23 mouse cellular contexts compared by ENCODE assay signal in the genomic region with DNA sequence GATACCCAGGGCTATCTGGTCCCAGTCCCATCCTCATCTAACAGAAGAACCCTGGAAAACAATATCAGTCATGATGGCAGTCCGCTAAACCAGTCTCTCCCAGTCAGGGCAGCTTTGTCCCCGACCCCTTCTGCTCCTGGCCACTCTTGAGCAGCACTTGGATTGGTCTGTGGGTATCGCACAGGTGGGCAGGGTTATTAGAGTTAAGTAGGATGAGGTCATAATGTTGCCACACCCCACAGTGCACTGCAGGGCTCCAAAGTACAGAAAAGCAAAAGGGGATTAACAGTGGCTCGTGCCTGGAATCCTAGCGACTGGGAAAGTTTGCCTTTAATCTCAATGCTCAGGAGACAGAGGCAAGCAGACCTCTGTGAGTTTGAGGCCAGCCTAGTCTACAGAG. TPM values are rescaled to one million over a fixed set of nuclear protein-coding genes. Genes with fewer than 3 reads are reported as not detected.
DNase-seq lines count a peak whose midpoint lies in the region; ATAC-seq and TF ChIP-seq lines count a peak whose summit lies in the region.
"Had no signal": no experiment of that assay in that cellular context is flagged by ENCODE, and none has a peak within 500 bp of the region (broad histone marks: within the 10 kb centered on the region; RNA-seq: fewer than 3 reads in every experiment).

No protein-coding gene starts in this region.

- H3K9me3 ChIP-seq in liver, embryonic 13.5 days (replicated peaks), result no peaks in the 10 kb centered on the region
- no peaks in the 10 kb centered on the region for H3K9me3 ChIP-seq in embryonic facial prominence, embryonic 10.5 days
- H3K9me3 ChIP-seq in embryonic facial prominence, embryonic 13.5 days, result 0 out of 2 replicates have a peak, but pooled peaks cover 3% of the 10 kb centered on the region
- H3K9me3 ChIP-seq in intestine, postnatal 0 days (ENCODE audit: control insufficient read depth), result no peaks in the 10 kb centered on the region
- H3K9me3 ChIP-seq: forebrain, embryonic 13.5 days; midbrain, embryonic 15.5 days; neural tube, embryonic 12.5 days; stomach, embryonic 15.5 days had no signal

- no peak for DNase-seq in liver, embryonic 13.5 days
- no peak for DNase-seq in liver
- DNase-seq in embryonic facial prominence, embryonic 10.5 days (ENCODE audit: low spot score), result no peak
- no peak for DNase-seq in thymus, postnatal 10 days (ENCODE audit: low spot score in 2 of 2)
- DNase-seq in thymus, postnatal 14 days, result no peak
- DNase-seq: cerebellum, adult 9-10 months; kidney, adult 18-20 months; kidney, postnatal 4 days; layer of hippocampus, adult 9-11 months; lung, adult 2 months; right cerebral cortex, adult 18-20 months; right cerebral cortex, postnatal 4 days; thymus, adult 18-20 months had no signal

- WGBS in liver, embryonic 13.5 days (ENCODE audit: insufficient replicate concordance), result 71% methylated on average over 5 of the region's 5 CpGs
- 50% methylated on average over 5 of the region's 5 CpGs for WGBS in embryonic facial prominence, embryonic 10.5 days
- WGBS in embryonic facial prominence, embryonic 13.5 days, result 49% methylated on average over 5 of the region's 5 CpGs
- 40% methylated on average over 5 of the region's 5 CpGs for WGBS in intestine, postnatal 0 days

- no peak overlapping the region for H3K4me2 ChIP-seq in liver, embryonic 13.5 days
- no peak overlapping the region for H3K4me2 ChIP-seq in embryonic facial prominence, embryonic 13.5 days
- no peak overlapping the region for H3K4me2 ChIP-seq in intestine, postnatal 0 days (replicated peaks; ENCODE audit: low read depth)
- H3K4me2 ChIP-seq: forebrain, embryonic 13.5 days; midbrain, embryonic 15.5 days; neural tube, embryonic 12.5 days; stomach, embryonic 15.5 days had no signal

- H3K9ac ChIP-seq in liver, embryonic 13.5 days, result no peak overlapping the region
- no peak overlapping the region for H3K9ac ChIP-seq in embryonic facial prominence, embryonic 13.5 days
- no peak overlapping the region for H3K9ac ChIP-seq in intestine, postnatal 0 days (ENCODE audit: low read depth, low read length)
- H3K9ac ChIP-seq: forebrain, embryonic 13.5 days; midbrain, embryonic 15.5 days; neural tube, embryonic 12.5 days; stomach, embryonic 15.5 days had no signal

- H3K27me3 ChIP-seq in liver, embryonic 13.5 days, result no peaks in the 10 kb centered on the region
- H3K27me3 ChIP-seq in embryonic facial prominence, embryonic 10.5 days (replicated peaks; ENCODE audit: low read depth, poor library complexity, severe bottlenecking), result peaks cover 20% of the 10 kb centered on the region
- no peaks in the 10 kb centered on the region for H3K27me3 ChIP-seq in embryonic facial prominence, embryonic 13.5 days
- H3K27me3 ChIP-seq in intestine, postnatal 0 days (replicated peaks; ENCODE audit: control insufficient read depth, insufficient read depth, low read length), result no peaks in the 10 kb centered on the region
- H3K27me3 ChIP-seq: forebrain, embryonic 13.5 days; midbrain, embryonic 15.5 days; stomach, embryonic 15.5 days had no signal

- no peak for TF ChIP-seq CTCF in intestine, postnatal 0 days (IDR thresholded peaks at IDR 0.05; ENCODE audit: low read depth)

- no peak overlapping the region for H3K4me3 ChIP-seq in liver, embryonic 13.5 days (replicated peaks)
- no peak overlapping the region for H3K4me3 ChIP-seq in embryonic facial prominence, embryonic 10.5 days
- H3K4me3 ChIP-seq in embryonic facial prominence, embryonic 13.5 days, result no peak overlapping the region
- no peak overlapping the region for H3K4me3 ChIP-seq in intestine, postnatal 0 days (ENCODE audit: low read depth, low read length)
- H3K4me3 ChIP-seq: erythroblast, embryonic 14.5 days; forebrain, embryonic 13.5 days; midbrain, embryonic 15.5 days; neural tube, embryonic 12.5 days; stomach, embryonic 15.5 days had no signal

- peak; percentile 40; the same call in 1 of the 2 replicates for ATAC-seq in liver, embryonic 13.5 days (ENCODE audit: low read depth)
- ATAC-seq in embryonic facial prominence, embryonic 13.5 days (ENCODE audit: insufficient number of reproducible peaks, insufficient read depth, low FRiP score, low TSS enrichment, low read depth), result no peak
- ATAC-seq in intestine, postnatal 0 days, result peak; percentile 82
- ATAC-seq: forebrain, embryonic 13.5 days; hindbrain, embryonic 16.5 days; midbrain, embryonic 15.5 days had no signal

- H3K27ac ChIP-seq in liver, embryonic 13.5 days, result no peak overlapping the region
- H3K27ac ChIP-seq in embryonic facial prominence, embryonic 10.5 days (replicated peaks), result peak overlapping the region; percentile 70; the same call in 1 of the 2 replicates
- peak overlapping the region; percentile 51; the same call in 1 of the 2 replicates for H3K27ac ChIP-seq in embryonic facial prominence, embryonic 13.5 days
- H3K27ac ChIP-seq in intestine, postnatal 0 days (ENCODE audit: low read depth, low read length), result no peak overlapping the region
- H3K27ac ChIP-seq: forebrain, embryonic 13.5 days; macrophage; midbrain, embryonic 15.5 days; neural tube, embryonic 12.5 days; stomach, embryonic 15.5 days had no signal

- H3K4me1 ChIP-seq in liver, embryonic 13.5 days (replicated peaks), result no peaks in the 10 kb centered on the region; the same call in 1 of the 2 replicates
- H3K4me1 ChIP-seq in embryonic facial prominence, embryonic 10.5 days, result peaks cover 57% of the 10 kb centered on the region
- peaks cover 44% of the 10 kb centered on the region for H3K4me1 ChIP-seq in embryonic facial prominence, embryonic 13.5 days
- peaks cover 3% of the 10 kb centered on the region; the same call in 1 of the 2 replicates for H3K4me1 ChIP-seq in intestine, postnatal 0 days (replicated peaks; ENCODE audit: control insufficient read depth, insufficient read depth, low read length)
- H3K4me1 ChIP-seq: forebrain, embryonic 13.5 days; midbrain, embryonic 15.5 days had no signal

- no peaks in the 10 kb centered on the region for H3K36me3 ChIP-seq in liver, embryonic 13.5 days
- H3K36me3 ChIP-seq in embryonic facial prominence, embryonic 10.5 days (replicated peaks), result peaks cover 14% of the 10 kb centered on the region
- H3K36me3 ChIP-seq in embryonic facial prominence, embryonic 13.5 days, result 0 out of 2 replicates have a peak, but pooled peaks cover 7% of the 10 kb centered on the region
- H3K36me3 ChIP-seq in intestine, postnatal 0 days (ENCODE audit: control insufficient read depth, insufficient read depth), result no peaks in the 10 kb centered on the region
- H3K36me3 ChIP-seq: midbrain, embryonic 15.5 days; neural tube, embryonic 12.5 days; stomach, embryonic 15.5 days had no signal

RNA-seq across cellular contexts. Expression of gene Bmp7, which starts 17.5 kb away (rescaled TPM):
- polyA plus RNA-seq in liver, embryonic 13.5 days (2015; fragmentation: Nextera tagmentation; extraction: Ambion mirVana), result 2.2 and 2.6 TPM in 2 replicates
- 19.8 and 20.9 TPM in 2 replicates for polyA plus RNA-seq in embryonic facial prominence, embryonic 10.5 days (2016; fragmentation: Nextera tagmentation; extraction: Ambion mirVana)
- polyA plus RNA-seq in embryonic facial prominence, embryonic 13.5 days (2015; fragmentation: Nextera tagmentation; extraction: Ambion mirVana), result 41.6 and 43.6 TPM in 2 replicates
- 37.6 and 41.1 TPM in 2 replicates for polyA plus RNA-seq in intestine, postnatal 0 days (2015; fragmentation: Nextera tagmentation; extraction: Ambion mirVana)
- polyA plus RNA-seq: erythroblast, embryonic 14.5 days had no signal

RNA-seq across cellular contexts. Expression of gene Spo11, which starts 54.9 kb away (rescaled TPM):
- polyA plus RNA-seq in liver, embryonic 13.5 days (2015; fragmentation: Nextera tagmentation; extraction: Ambion mirVana), result 0.08 TPM in 1 of 2 replicates, not detected in the other
- polyA plus RNA-seq in embryonic facial prominence, embryonic 10.5 days (2016; fragmentation: Nextera tagmentation; extraction: Ambion mirVana), result 0.26 and 0.46 TPM in 2 replicates
- 2.8 and 3.9 TPM in 2 replicates for polyA plus RNA-seq in embryonic facial prominence, embryonic 13.5 days (2015; fragmentation: Nextera tagmentation; extraction: Ambion mirVana)
- polyA plus RNA-seq in intestine, postnatal 0 days (2015; fragmentation: Nextera tagmentation; extraction: Ambion mirVana), result 0.04 TPM in 1 of 2 replicates, not detected in the other
- polyA plus RNA-seq: C2C12, macrophage had no signal

Comparison
In these comparisons a context has a peak if more than half of its experiments do, and no peak if none do; other contexts are left out.
1. H3K27ac ChIP-seq: peak in embryonic facial prominence, embryonic 10.5 days (single experiment) and embryonic facial prominence, embryonic 13.5 days (single experiment); none in liver, embryonic 13.5 days (single experiment) and intestine, postnatal 0 days (single experiment).